Mouse (Mus musculus): ENCODE measurements around the gene Mybbp1a. TPM values are rescaled to one million over a fixed set of nuclear protein-coding genes. Genes with fewer than 3 reads are reported as not detected.

Mybbp1a gene
- total and polyA plus RNA-seq, 3 experiments: 174 to 816 (median 245) TPM

- Histone ChIP-seq H3K4me2 (ENCODE audit: insufficient read depth, low read depth, poor library complexity, severe bottlenecking) (no peak overlapping the region), H3K27ac (ENCODE audit: insufficient read depth, low read depth) (no peak overlapping the region), H3K79me2 (replicated peaks; ENCODE audit: control insufficient read depth, extremely low read depth, insufficient read depth, poor library complexity, severe bottlenecking) (no peaks in the 10 kb centered on the region), H3K4me3 (replicated peaks in 1 of 3; ENCODE audit: low read depth in 2 of 3, low read length in 2 of 3, poor library complexity in 1 of 3) (no peak overlapping the region), H3K9ac (ENCODE audit: insufficient read depth, low read depth) (no peak overlapping the region), H3K9me3 (replicated peaks; ENCODE audit: low read length) (peaks cover 7% of the 10 kb centered on the region), H3K27me3 (replicated peaks) (peaks cover 89% of the 10 kb centered on the region), H3K36me3 (replicated peaks in 1 of 2; ENCODE audit: control insufficient read depth in 1 of 2, insufficient read depth in 1 of 2, low read length in 1 of 2) (no peaks in the 10 kb centered on the region), H3K4me1 (ENCODE audit: control insufficient read depth in 1 of 2, insufficient read depth in 2 of 2) (no peaks in the 10 kb centered on the region)
- dilution Hi-C loops (cut with MboI; ENCODE audit: extremely low pct_ligation_motif_present, extremely low pct_unique_long_range_greater_than_20kb, low sequenced_read_pairs) (no loop called here), in situ Hi-C loops (cut with MboI; ENCODE audit: low pct_ligation_motif_present, low pct_unique_long_range_greater_than_20kb, low sequenced_read_pairs) (no loop called here)
- no peak for DNase-seq (ENCODE audit: extremely low read depth)
- no peak for TF ChIP-seq RCOR1 (conservative IDR thresholded peaks at IDR 0.05; ENCODE audit: low read depth, low read length)
- TF ChIP-seq TBP (conservative IDR thresholded peaks at IDR 0.05; ENCODE audit: low read depth, low read length): no peak
- no peak for TF ChIP-seq ZNF384 (IDR thresholded peaks at IDR 0.05; ENCODE audit: low read depth, low read length)
- TF ChIP-seq ZMIZ1 (IDR thresholded peaks at IDR 0.05; ENCODE audit: low read depth, low read length): no peak
- TF ChIP-seq KAT2A (IDR thresholded peaks at IDR 0.05; ENCODE audit: insufficient replicate concordance, low read length): no peak
- no peak for TF ChIP-seq CHD1 (IDR thresholded peaks at IDR 0.05; ENCODE audit: low read depth, low read length)
Observed at GRCm38 (mm10) chr11:72396621-72397020, 44.5 kb upstream of the Mybbp1a start.

- no peak for TF ChIP-seq BHLHE40 (IDR thresholded peaks at IDR 0.05; ENCODE audit: low read depth, low read length)
- TF ChIP-seq MAFK (IDR thresholded peaks at IDR 0.05; ENCODE audit: insufficient replicate concordance, low read length): no peak
- no peak for TF ChIP-seq NELFE (IDR thresholded peaks at IDR 0.05; ENCODE audit: low read depth, low read length)
- no peak for TF ChIP-seq UBTF (IDR thresholded peaks at IDR 0.05; ENCODE audit: low read depth, low read length)
- no peak for TF ChIP-seq ZMIZ1 (IDR thresholded peaks at IDR 0.05; ENCODE audit: low read depth, low read length)
- no peak for TF ChIP-seq RCOR1 (conservative IDR thresholded peaks at IDR 0.05; ENCODE audit: low read depth, low read length)
- no peak for TF ChIP-seq ZKSCAN1 (IDR thresholded peaks at IDR 0.05; ENCODE audit: borderline replicate concordance, low read depth, low read length)
- H3K79me2 ChIP-seq (replicated peaks; ENCODE audit: control insufficient read depth, extremely low read depth, insufficient read depth, poor library complexity, severe bottlenecking): no peaks in the 10 kb centered on the region
- in situ Hi-C loops (cut with MboI; ENCODE audit: low pct_ligation_motif_present, low pct_unique_long_range_greater_than_20kb, low sequenced_read_pairs) (no loop called here), dilution Hi-C loops (cut with MboI; ENCODE audit: extremely low pct_ligation_motif_present, extremely low pct_unique_long_range_greater_than_20kb, low sequenced_read_pairs) (no loop called here)
- no peaks in the 10 kb centered on the region for H3K4me1 ChIP-seq (ENCODE audit: control insufficient read depth in 1 of 2, insufficient read depth in 2 of 2)
- DNase-seq (ENCODE audit: extremely low read depth): no peak
- peaks cover 89% of the 10 kb centered on the region for H3K27me3 ChIP-seq (replicated peaks)
- no peaks in the 10 kb centered on the region for H3K36me3 ChIP-seq (replicated peaks in 1 of 2; ENCODE audit: control insufficient read depth in 1 of 2, insufficient read depth in 1 of 2, low read length in 1 of 2)
- H3K27ac ChIP-seq (ENCODE audit: insufficient read depth, low read depth): no peak overlapping the region
- no peak overlapping the region for H3K4me2 ChIP-seq (ENCODE audit: insufficient read depth, low read depth, poor library complexity, severe bottlenecking)
- H3K9me3 ChIP-seq (replicated peaks; ENCODE audit: low read length): peaks cover 7% of the 10 kb centered on the region
- no peak overlapping the region for H3K4me3 ChIP-seq (replicated peaks in 1 of 3; ENCODE audit: low read depth in 2 of 3, low read length in 2 of 3, poor library complexity in 1 of 3)
- H3K9ac ChIP-seq (ENCODE audit: insufficient read depth, low read depth): no peak overlapping the region
Observed at GRCm38 (mm10) chr11:72397072-72397471, 44.1 kb upstream of the Mybbp1a start.

- H3K27ac ChIP-seq (ENCODE audit: insufficient read depth, low read depth): no peak overlapping the region
- no peak overlapping the region for H3K4me2 ChIP-seq (ENCODE audit: insufficient read depth, low read depth, poor library complexity, severe bottlenecking)
- H3K9me3 ChIP-seq (replicated peaks; ENCODE audit: low read length): peaks cover 7% of the 10 kb centered on the region
- no peak for TF ChIP-seq POLR2A (IDR thresholded peaks at IDR 0.05; ENCODE audit: low read depth, low read length)
- no peak for TF ChIP-seq CHD2 (IDR thresholded peaks at IDR 0.05; ENCODE audit: low read length)
- no peak for TF ChIP-seq MYC (IDR thresholded peaks at IDR 0.05; ENCODE audit: low read depth, low read length)
- TF ChIP-seq TCF12 (IDR thresholded peaks at IDR 0.05; ENCODE audit: low read depth, low read length): no peak
- TF ChIP-seq ETS1 (conservative IDR thresholded peaks at IDR 0.05; ENCODE audit: low read depth, low read length): no peak
- TF ChIP-seq MXI1 (IDR thresholded peaks at IDR 0.05; ENCODE audit: low read depth, low read length): no peak
- TF ChIP-seq JUN (IDR thresholded peaks at IDR 0.05; ENCODE audit: insufficient read depth, low read depth, low read length): no peak
- TF ChIP-seq EP300 (IDR thresholded peaks at IDR 0.05; ENCODE audit: low read length): no peak
- TF ChIP-seq CTCF (conservative IDR thresholded peaks at IDR 0.05 in 1 of 2, IDR thresholded peaks at IDR 0.05 in 1 of 2; ENCODE audit: low read depth in 2 of 2, low read length in 2 of 2): no peak
- TF ChIP-seq SMC3 (IDR thresholded peaks at IDR 0.05; ENCODE audit: low read depth, low read length): no peak
- no peak for TF ChIP-seq TBP (conservative IDR thresholded peaks at IDR 0.05; ENCODE audit: low read depth, low read length)
- no peak overlapping the region for H3K4me3 ChIP-seq (replicated peaks in 1 of 3; ENCODE audit: low read depth in 2 of 3, low read length in 2 of 3, poor library complexity in 1 of 3)
- dilution Hi-C loops (cut with MboI; ENCODE audit: extremely low pct_ligation_motif_present, extremely low pct_unique_long_range_greater_than_20kb, low sequenced_read_pairs) (no loop called here), in situ Hi-C loops (cut with MboI; ENCODE audit: low pct_ligation_motif_present, low pct_unique_long_range_greater_than_20kb, low sequenced_read_pairs) (no loop called here)
- H3K27me3 ChIP-seq (replicated peaks): peaks cover 95% of the 10 kb centered on the region
- no peak overlapping the region for H3K9ac ChIP-seq (ENCODE audit: insufficient read depth, low read depth)
- H3K36me3 ChIP-seq (replicated peaks in 1 of 2; ENCODE audit: control insufficient read depth in 1 of 2, insufficient read depth in 1 of 2, low read length in 1 of 2): no peaks in the 10 kb centered on the region
- H3K4me1 ChIP-seq (ENCODE audit: control insufficient read depth in 1 of 2, insufficient read depth in 2 of 2): no peaks in the 10 kb centered on the region
- no peak for DNase-seq (ENCODE audit: extremely low read depth)
- H3K79me2 ChIP-seq (replicated peaks; ENCODE audit: control insufficient read depth, extremely low read depth, insufficient read depth, poor library complexity, severe bottlenecking): no peaks in the 10 kb centered on the region
Observed at GRCm38 (mm10) chr11:72397811-72398525, 43.2 kb upstream of the Mybbp1a start.

All from CH12.LX (cell line).